Mouse (Mus musculus) CH12.LX (cell line): ENCODE measurements around the gene Nol3.

Experiments
- CTCF ChIP-seq, 2 experiments: IDR thresholded peaks in 1 of 2; conservative IDR thresholded peaks in 1 of 2; 2 replicates each; pipeline ENCODE4 v1.5.1; 2011 to 2012; ENCODE audit warnings: low read depth in 2 of 2, low read length in 2 of 2, improper control_type of control experiment in 1 of 2, inconsistent platforms in 1 of 2, mild to moderate bottlenecking in 1 of 2, moderate library complexity in 1 of 2
- EP300 ChIP-seq: IDR thresholded peaks from 2 replicates; pipeline ENCODE4 v1.6.1; 2011; ENCODE audit warnings: low read length, improper control_type of control experiment
- POLR2A ChIP-seq: IDR thresholded peaks from 2 replicates; pipeline ENCODE4 v1.6.1; 2011; ENCODE audit warnings: low read depth, mild to moderate bottlenecking, improper control_type of control experiment, low read length

DNA sequence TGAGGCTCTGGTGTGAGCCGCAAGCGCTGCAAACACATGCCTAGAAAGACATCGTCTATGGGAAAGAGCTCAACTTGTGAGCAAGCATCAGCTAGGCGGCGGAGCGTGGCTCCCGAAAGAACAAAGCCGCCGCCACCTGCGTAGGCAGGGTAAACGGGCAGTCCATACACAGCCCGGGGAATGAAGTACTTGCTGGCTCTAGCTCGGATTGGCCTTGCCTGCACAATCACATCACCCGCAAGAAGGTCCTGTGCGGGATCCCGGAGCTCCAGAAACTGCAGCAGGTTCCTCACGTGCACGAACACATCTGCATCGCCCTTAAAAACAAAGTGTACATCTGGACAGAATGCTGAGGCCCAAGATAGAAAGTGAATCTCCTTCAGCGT lies 22.2 kb upstream of the Nol3 start:
- TF ChIP-seq POLR2A (no peak), CTCF (conservative IDR thresholded peaks at IDR 0.05 in 1 of 2, IDR thresholded peaks at IDR 0.05 in 1 of 2; ENCODE audit: low read depth in 2 of 2, low read length in 2 of 2) (no peak), EP300 (no peak)
